Mouse (Mus musculus): ENCODE results near the gene Asb1. TPM values are rescaled to one million over a fixed set of nuclear protein-coding genes. Genes with fewer than 3 reads are reported as not detected.
A peak's percentile ranks its signal among the peaks of the same experiment; 100 is the strongest.

Asb1 gene
- polyA plus RNA-seq (2015; fragmentation: Nextera tagmentation; extraction: Ambion mirVana): 5.0 and 6.5 TPM in 2 replicates

GRCm38 (mm10) chr1:91540271-91540826 lies at the start of gene Asb1:
Gene Asb1, plus strand, starts transcription at chr1:91540544.
- Histone ChIP-seq H3K27me3 (peaks cover 13% of the 10 kb centered on the region), H3K9ac (peak within 1 kb of the TSS; percentile 78), H3K27ac (peak within 1 kb of the TSS; percentile 75), H3K9me3 (replicated peaks) (no peaks in the 10 kb centered on the region), H3K4me1 (replicated peaks) (peaks cover 19% of the 10 kb centered on the region), H3K4me3 (peak within 1 kb of the TSS; percentile 88), H3K4me2 (peak within 1 kb of the TSS; percentile 86), H3K36me3 (no peaks in the 10 kb centered on the region)
- WGBS: under 1% methylated on average over 41 of the region's 41 CpGs
- ATAC-seq (replicated peaks; ENCODE audit: insufficient number of reproducible peaks, insufficient read depth, low FRiP score, low read depth): peak; percentile 95

- Histone ChIP-seq H3K9ac (no peak overlapping the region), H3K9me3 (replicated peaks) (no peaks in the 10 kb centered on the region), H3K27me3 (no peaks in the 10 kb centered on the region), H3K36me3 (no peaks in the 10 kb centered on the region), H3K4me2 (no peak overlapping the region), H3K4me1 (replicated peaks) (peaks cover 15% of the 10 kb centered on the region), H3K4me3 (no peak overlapping the region), H3K27ac (no peak overlapping the region)
- ATAC-seq (replicated peaks; ENCODE audit: insufficient number of reproducible peaks, insufficient read depth, low FRiP score, low read depth): no peak
- 46% methylated on average over 2 of the region's 2 CpGs for WGBS
These were observed 47.6 kb upstream of the Asb1 start for GRCm38 (mm10) chr1:91492740-91493139.

- H3K9me3 ChIP-seq (replicated peaks): no peaks in the 10 kb centered on the region
- H3K36me3 ChIP-seq: no peaks in the 10 kb centered on the region
- ATAC-seq (replicated peaks; ENCODE audit: insufficient number of reproducible peaks, insufficient read depth, low FRiP score, low read depth): no peak
- peak overlapping the region; percentile 71 for H3K4me2 ChIP-seq
- peak overlapping the region; percentile 40; the same call in 1 of the 2 replicates for H3K9ac ChIP-seq
- WGBS: 41% methylated on average over 3 of the region's 3 CpGs
- no peak overlapping the region for H3K27ac ChIP-seq
- peaks cover 15% of the 10 kb centered on the region for H3K4me1 ChIP-seq (replicated peaks)
- peak overlapping the region; percentile 85 for H3K4me3 ChIP-seq
- no peaks in the 10 kb centered on the region for H3K27me3 ChIP-seq
These were observed 46.4 kb upstream of the Asb1 start for GRCm38 (mm10) chr1:91493938-91494337.

GRCm38 (mm10) chr1:91494457-91495140 lies 45.7 kb upstream of the Asb1 start, which contains the start of gene Traf3ip1:
Gene Traf3ip1, plus strand, starts transcription at chr1:91494647.
- Histone ChIP-seq H3K4me2 (peak within 1 kb of the TSS; percentile 71), H3K27ac (no peak within 1 kb of the TSS), H3K4me3 (peak within 1 kb of the TSS; percentile 85), H3K27me3 (no peaks in the 10 kb centered on the region), H3K9ac (peak within 1 kb of the TSS; percentile 72), H3K9me3 (replicated peaks) (no peaks in the 10 kb centered on the region), H3K4me1 (replicated peaks) (peaks cover 15% of the 10 kb centered on the region), H3K36me3 (peaks cover 3% of the 10 kb centered on the region; the same call in 1 of the 2 replicates)
- under 1% methylated on average over 77 of the region's 79 CpGs for WGBS
- ATAC-seq (replicated peaks; ENCODE audit: insufficient number of reproducible peaks, insufficient read depth, low FRiP score, low read depth): peak; percentile 99

- Histone ChIP-seq H3K27ac (no peak overlapping the region), H3K9ac (peak overlapping the region; percentile 72), H3K4me1 (replicated peaks) (peaks cover 15% of the 10 kb centered on the region), H3K4me3 (peak overlapping the region; percentile 85), H3K27me3 (no peaks in the 10 kb centered on the region), H3K4me2 (peak overlapping the region; percentile 71), H3K9me3 (replicated peaks) (no peaks in the 10 kb centered on the region), H3K36me3 (peaks cover 5% of the 10 kb centered on the region; the same call in 1 of the 2 replicates)
- no peak; the same call in 1 of the 2 replicates for ATAC-seq (replicated peaks; ENCODE audit: insufficient number of reproducible peaks, insufficient read depth, low FRiP score, low read depth)
- 43% methylated on average over 5 of the region's 5 CpGs for WGBS
These were observed 45.0 kb upstream of the Asb1 start for GRCm38 (mm10) chr1:91495321-91495720.

- Histone ChIP-seq H3K4me2 (no peak overlapping the region), H3K4me1 (replicated peaks) (peaks cover 15% of the 10 kb centered on the region), H3K9ac (no peak overlapping the region), H3K9me3 (replicated peaks) (no peaks in the 10 kb centered on the region), H3K27me3 (no peaks in the 10 kb centered on the region), H3K36me3 (peaks cover 20% of the 10 kb centered on the region; the same call in 1 of the 2 replicates), H3K27ac (no peak overlapping the region), H3K4me3 (no peak overlapping the region)
- no peak for ATAC-seq (replicated peaks; ENCODE audit: insufficient number of reproducible peaks, insufficient read depth, low FRiP score, low read depth)
- WGBS: 93% methylated on average over 6 of the region's 6 CpGs
These were observed 41.8 kb upstream of the Asb1 start for GRCm38 (mm10) chr1:91498579-91498978.

- 56% methylated on average over 3 of the region's 3 CpGs for WGBS
These were observed 35.7 kb upstream of the Asb1 start for GRCm38 (mm10) chr1:91504615-91505014.

GRCm38 (mm10) chr1:91514916-91515315 lies 25.4 kb upstream of the Asb1 start:
- WGBS: 80% methylated on average over 11 of the region's 11 CpGs
- no peaks in the 10 kb centered on the region for H3K27me3 ChIP-seq
- no peak overlapping the region for H3K4me2 ChIP-seq
- no peaks in the 10 kb centered on the region for H3K4me1 ChIP-seq (replicated peaks)
- no peak for ATAC-seq (replicated peaks; ENCODE audit: insufficient number of reproducible peaks, insufficient read depth, low FRiP score, low read depth)
- no peaks in the 10 kb centered on the region for H3K9me3 ChIP-seq (replicated peaks)
- H3K36me3 ChIP-seq: no peaks in the 10 kb centered on the region
- no peak overlapping the region for H3K4me3 ChIP-seq
- H3K27ac ChIP-seq: no peak overlapping the region
- H3K9ac ChIP-seq: no peak overlapping the region

More at GRCm38 (mm10) chr1:91504615-91505014, 35.7 kb upstream of the Asb1 start:
- no peaks in the 10 kb centered on the region for H3K4me1 ChIP-seq (replicated peaks)
- no peak overlapping the region for H3K4me3 ChIP-seq
- ATAC-seq (replicated peaks; ENCODE audit: insufficient number of reproducible peaks, insufficient read depth, low FRiP score, low read depth): no peak
- H3K9ac ChIP-seq: no peak overlapping the region
- H3K27ac ChIP-seq: no peak overlapping the region
- no peak overlapping the region for H3K4me2 ChIP-seq
- peaks cover 32% of the 10 kb centered on the region; the same call in 1 of the 2 replicates for H3K36me3 ChIP-seq
- H3K9me3 ChIP-seq (replicated peaks): no peaks in the 10 kb centered on the region
- no peaks in the 10 kb centered on the region for H3K27me3 ChIP-seq

GRCm38 (mm10) chr1:91515642-91516041 lies 24.7 kb upstream of the Asb1 start:
- no peaks in the 10 kb centered on the region for H3K9me3 ChIP-seq (replicated peaks)
- ATAC-seq (replicated peaks; ENCODE audit: insufficient number of reproducible peaks, insufficient read depth, low FRiP score, low read depth): no peak
- no peak overlapping the region for H3K4me3 ChIP-seq
- H3K27me3 ChIP-seq: no peaks in the 10 kb centered on the region
- H3K9ac ChIP-seq: no peak overlapping the region
- 81% methylated on average over 6 of the region's 6 CpGs for WGBS
- H3K36me3 ChIP-seq: no peaks in the 10 kb centered on the region
- H3K4me2 ChIP-seq: no peak overlapping the region
- no peaks in the 10 kb centered on the region for H3K4me1 ChIP-seq (replicated peaks)
- H3K27ac ChIP-seq: no peak overlapping the region

- H3K4me2 ChIP-seq: no peak overlapping the region
- no peaks in the 10 kb centered on the region for H3K27me3 ChIP-seq
- peak; percentile 70; the same call in 1 of the 2 replicates for ATAC-seq (replicated peaks; ENCODE audit: insufficient number of reproducible peaks, insufficient read depth, low FRiP score, low read depth)
- no peak overlapping the region for H3K4me3 ChIP-seq
- no peak overlapping the region for H3K27ac ChIP-seq
- 12% methylated on average over 10 of the region's 10 CpGs for WGBS
- peaks cover 17% of the 10 kb centered on the region for H3K36me3 ChIP-seq
- no peak overlapping the region for H3K9ac ChIP-seq
- no peaks in the 10 kb centered on the region for H3K4me1 ChIP-seq (replicated peaks)
- H3K9me3 ChIP-seq (replicated peaks): no peaks in the 10 kb centered on the region
These were observed 16.6 kb upstream of the Asb1 start for GRCm38 (mm10) chr1:91523759-91524158.

- no peak overlapping the region for H3K27ac ChIP-seq
- no peak for ATAC-seq (replicated peaks; ENCODE audit: insufficient number of reproducible peaks, insufficient read depth, low FRiP score, low read depth)
- WGBS: 85% methylated on average over 14 of the region's 14 CpGs
- no peak overlapping the region for H3K4me2 ChIP-seq
- H3K9me3 ChIP-seq (replicated peaks): no peaks in the 10 kb centered on the region
- H3K4me1 ChIP-seq (replicated peaks): no peaks in the 10 kb centered on the region
- no peak overlapping the region for H3K9ac ChIP-seq
- peaks cover 17% of the 10 kb centered on the region for H3K36me3 ChIP-seq
- no peak overlapping the region for H3K4me3 ChIP-seq
- no peaks in the 10 kb centered on the region for H3K27me3 ChIP-seq
These were observed 14.5 kb upstream of the Asb1 start for GRCm38 (mm10) chr1:91525838-91526237.
